Mouse (Mus musculus) CH12.LX (cell line): ENCODE results near the gene Fam120a. TPM values are rescaled to one million over a fixed set of nuclear protein-coding genes. Genes with fewer than 3 reads are reported as not detected.

Experiments used
- DNase-seq: peaks from one replicate; pipeline ENCODE4 v3.0.0-alpha.2; 2013; ENCODE audit errors: extremely low read depth
- H3K27ac ChIP-seq: 2 replicates; pipeline ENCODE4 v1.5.1; 2012; ENCODE audit warnings: low read depth, mild to moderate bottlenecking, control low read depth, moderate library complexity; ENCODE audit not compliant: insufficient read depth
- H3K27me3 ChIP-seq: replicated peaks from 2 replicates; pipeline ENCODE3; 2012; ENCODE audit warnings: inconsistent platforms
- H3K36me3 ChIP-seq, 2 experiments: replicated peaks in 1 of 2; 2 replicates each; pipeline versions ENCODE3 to v1.6.1; 2012; ENCODE audit warnings: inconsistent platforms in 1 of 2, low read length in 1 of 2, mild to moderate bottlenecking in 1 of 2, mixed read lengths in 1 of 2, moderate library complexity in 1 of 2; ENCODE audit not compliant: control insufficient read depth in 1 of 2, insufficient read depth in 1 of 2
- H3K4me1 ChIP-seq, 2 experiments: 2 replicates each; pipeline ENCODE4 v1.6.1; 2012; ENCODE audit warnings: inconsistent platforms in 1 of 2, moderate library complexity in 1 of 2; ENCODE audit not compliant: insufficient read depth in 2 of 2, control insufficient read depth in 1 of 2
- H3K4me2 ChIP-seq: 2 replicates; pipeline ENCODE4 v1.6.1; 2012; ENCODE audit warnings: low read depth, mild to moderate bottlenecking, control low read depth; ENCODE audit not compliant: poor library complexity, insufficient read depth, severe bottlenecking
- H3K4me3 ChIP-seq, 3 experiments: fragments of 150-350 bp in 1 of 3; sonication (generic) in 1 of 3; replicated peaks in 1 of 3; 2 replicates each; pipeline versions ENCODE3 to v1.5.1; 2011 to 2012; ENCODE audit warnings: low read depth in 2 of 3, low read length in 2 of 3, mild to moderate bottlenecking in 2 of 3, moderate library complexity in 2 of 3, control low read depth in 1 of 3, improper control_type of control experiment in 1 of 3, inconsistent platforms in 1 of 3, mixed read lengths in 1 of 3; ENCODE audit not compliant: poor library complexity in 1 of 3
- H3K79me2 ChIP-seq: replicated peaks from 2 replicates; pipeline ENCODE4 v1.6.1; 2012; ENCODE audit warnings: mild to moderate bottlenecking, moderate library complexity; ENCODE audit not compliant: control insufficient read depth, poor library complexity, insufficient read depth, severe bottlenecking; ENCODE audit errors: extremely low read depth
- H3K9ac ChIP-seq: 2 replicates; pipeline ENCODE4 v1.6.1; 2012; ENCODE audit warnings: low read depth, mild to moderate bottlenecking, control low read depth, moderate library complexity; ENCODE audit not compliant: insufficient read depth
- H3K9me3 ChIP-seq: replicated peaks from 2 replicates; pipeline ENCODE3; 2012; ENCODE audit warnings: low read length, inconsistent platforms, mixed read lengths
- BHLHE40 ChIP-seq: IDR thresholded peaks from 2 replicates; pipeline ENCODE4 v1.6.1; 2011; ENCODE audit warnings: mild to moderate bottlenecking, low read depth, low read length, improper control_type of control experiment
- E2F4 ChIP-seq: IDR thresholded peaks from 2 replicates; pipeline ENCODE4 v1.6.1; 2011; ENCODE audit warnings: low read depth, low read length, improper control_type of control experiment; ENCODE audit not compliant: insufficient replicate concordance
- ELF1 ChIP-seq: IDR thresholded peaks from 2 replicates; pipeline ENCODE4 v1.6.1; 2014; ENCODE audit warnings: low read depth, mild to moderate bottlenecking, inconsistent platforms, low read length, improper control_type of control experiment
- EP300 ChIP-seq: IDR thresholded peaks from 2 replicates; pipeline ENCODE4 v1.6.1; 2011; ENCODE audit warnings: low read length, improper control_type of control experiment
- ETS1 ChIP-seq: conservative IDR thresholded peaks from 2 replicates; pipeline ENCODE4 v1.6.1; 2012; ENCODE audit warnings: low read depth, mild to moderate bottlenecking, inconsistent platforms, low read length, improper control_type of control experiment, moderate library complexity
- GABPA ChIP-seq: IDR thresholded peaks from 2 replicates; pipeline ENCODE4 v1.6.1; 2012; ENCODE audit warnings: low read depth, low read length, improper control_type of control experiment, inconsistent platforms; ENCODE audit not compliant: insufficient replicate concordance
- IRF4 ChIP-seq: IDR thresholded peaks from 2 replicates; pipeline ENCODE4 v1.6.1; 2014; ENCODE audit warnings: low read depth, mild to moderate bottlenecking, inconsistent platforms, low read length, improper control_type of control experiment
- KAT2A ChIP-seq: IDR thresholded peaks from 2 replicates; pipeline ENCODE4 v1.6.1; 2012; ENCODE audit warnings: low read length, improper control_type of control experiment, inconsistent platforms; ENCODE audit not compliant: insufficient replicate concordance
- MAX ChIP-seq: IDR thresholded peaks from 2 replicates; pipeline ENCODE4 v1.6.1; 2011; ENCODE audit warnings: low read length, improper control_type of control experiment
- MAZ ChIP-seq: IDR thresholded peaks from 2 replicates; pipeline ENCODE4 v1.6.1; 2012; ENCODE audit warnings: low read depth, mild to moderate bottlenecking, inconsistent platforms, low read length, improper control_type of control experiment, moderate library complexity
- MEF2A ChIP-seq: IDR thresholded peaks from 2 replicates; pipeline ENCODE4 v1.6.1; 2014; ENCODE audit warnings: low read depth, mild to moderate bottlenecking, inconsistent platforms, low read length, improper control_type of control experiment, borderline replicate concordance
- MXI1 ChIP-seq: IDR thresholded peaks from 2 replicates; pipeline ENCODE4 v1.6.1; 2011; ENCODE audit warnings: mild to moderate bottlenecking, low read depth, low read length, improper control_type of control experiment
- MYC ChIP-seq: IDR thresholded peaks from 2 replicates; pipeline ENCODE4 v1.6.1; 2011; ENCODE audit warnings: low read depth, mild to moderate bottlenecking, improper control_type of control experiment, low read length
- NELFE ChIP-seq: IDR thresholded peaks from 2 replicates; pipeline ENCODE4 v1.6.1; 2011; ENCODE audit warnings: low read depth, low read length, improper control_type of control experiment
- POLR2A ChIP-seq: IDR thresholded peaks from 2 replicates; pipeline ENCODE4 v1.6.1; 2011; ENCODE audit warnings: low read depth, mild to moderate bottlenecking, improper control_type of control experiment, low read length
- POLR2AphosphoS2 ChIP-seq: IDR thresholded peaks from 2 replicates; pipeline ENCODE4 v1.6.1; 2011; ENCODE audit warnings: low read depth, low read length, improper control_type of control experiment
- TCF12 ChIP-seq: IDR thresholded peaks from 2 replicates; pipeline ENCODE4 v1.6.1; 2014; ENCODE audit warnings: low read depth, mild to moderate bottlenecking, inconsistent platforms, low read length, improper control_type of control experiment
- UBTF ChIP-seq: IDR thresholded peaks from 2 replicates; pipeline ENCODE4 v1.6.1; 2012; ENCODE audit warnings: low read depth, mild to moderate bottlenecking, inconsistent platforms, low read length, improper control_type of control experiment, moderate library complexity
- USF1 ChIP-seq: IDR thresholded peaks from 2 replicates; pipeline ENCODE4 v1.6.1; 2014; ENCODE audit warnings: low read depth, mild to moderate bottlenecking, inconsistent platforms, low read length, improper control_type of control experiment
- USF2 ChIP-seq: conservative IDR thresholded peaks from 2 replicates; pipeline ENCODE4 v1.6.1; 2011; ENCODE audit warnings: low read depth, low read length, improper control_type of control experiment
- ZNF384 ChIP-seq: IDR thresholded peaks from 2 replicates; pipeline ENCODE4 v1.6.1; 2012; ENCODE audit warnings: low read depth, low read length, improper control_type of control experiment, inconsistent platforms
- dilution Hi-C: fragments of 300-500 bp; cut with MboI; formaldehyde crosslinking; loops from 2 replicates; pipeline ENCODE4 v1.14.3; 2020; ENCODE audit warnings: low sequenced_read_pairs; ENCODE audit not compliant: extremely low pct_unique_long_range_greater_than_20kb, extremely low pct_ligation_motif_present
- in situ Hi-C: fragments of 300-500 bp; cut with MboI; formaldehyde crosslinking; loops from 3 replicates; pipeline ENCODE4 v1.14.3; 2019; ENCODE audit warnings: low sequenced_read_pairs, low pct_ligation_motif_present, low pct_unique_long_range_greater_than_20kb, mixed read lengths
- polyA plus RNA-seq: library from polyadenylated mRNA; unstranded; fragments of >175 nt; gene quantifications from 2 replicates; pipeline ENCODE4 v1.2.1, GENCODE M21; 2012; ENCODE audit warnings: low read depth; ENCODE audit not compliant: insufficient read length
- total RNA-seq, 2 experiments: library from RNA; depleted of rRNA; stranded (reverse); fragments of 300-350 nt in 1 of 2; fragments of >200 nt in 1 of 2; gene quantifications; 2 replicates each; pipeline ENCODE4 v1.2.3; 2012 to 2014

The Fam120a gene
- total and polyA plus RNA-seq, 3 experiments, result 70.0 to 122 (median 82.6) TPM

DNA sequence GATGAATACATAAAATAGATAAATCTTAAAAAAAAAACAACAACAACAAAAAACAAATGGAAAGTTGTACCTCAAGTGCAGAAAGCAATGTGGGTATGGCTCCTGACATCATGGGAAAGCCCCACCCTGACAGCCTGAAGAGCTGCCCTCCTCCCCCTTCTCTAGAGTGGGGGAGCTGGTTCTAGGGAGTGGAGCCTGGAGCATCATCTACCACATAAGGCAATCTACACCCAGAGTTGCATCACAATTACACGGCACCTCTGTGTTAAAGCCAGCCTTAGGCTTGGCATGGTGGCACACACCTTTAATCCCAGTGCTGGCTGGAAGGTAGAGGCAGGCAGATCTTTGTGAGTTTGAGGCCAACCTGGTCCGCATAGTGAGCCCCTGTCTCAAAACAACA, 6.9 kb upstream of the Fam120a start:
- Histone ChIP-seq H3K79me2 (no peaks in the 10 kb centered on the region), H3K9ac (peak overlapping the region; percentile 36; the same call in 1 of the 2 replicates), H3K4me3 (no peak overlapping the region), H3K27me3 (no peaks in the 10 kb centered on the region), H3K4me2 (0 out of 2 replicates have a peak overlapping the region, but pooled peaks have one; percentile 3), H3K4me1 (peaks cover 20 to 82% of the 10 kb centered on the region in 2 experiments), H3K36me3 (peaks cover 3 to 25% of the 10 kb centered on the region in 2 experiments), H3K27ac (no peak overlapping the region), H3K9me3 (no peaks in the 10 kb centered on the region)
- peak; percentile 72 for DNase-seq
- dilution Hi-C loops, result no loop called here
- TF ChIP-seq GABPA, result no peak
- no peak for TF ChIP-seq TCF12
- TF ChIP-seq USF2, result no peak
- TF ChIP-seq MEF2A, result 0 out of 2 replicates have a peak, but pooled peaks have one; percentile 16
- no peak for TF ChIP-seq KAT2A
- TF ChIP-seq POLR2AphosphoS2, result no peak
- TF ChIP-seq MXI1, result no peak
- no peak for TF ChIP-seq USF1
- no peak for TF ChIP-seq NELFE
- TF ChIP-seq EP300, result no peak
- no peak for TF ChIP-seq POLR2A
- TF ChIP-seq ZNF384, result no peak
- peak; percentile 57 for TF ChIP-seq ETS1
- TF ChIP-seq MYC, result no peak; the same call in 1 of the 2 replicates
- no peak for TF ChIP-seq MAZ
- no peak for TF ChIP-seq MAX
- TF ChIP-seq E2F4, result no peak
- in situ Hi-C loops, result no loop called here

DNA sequence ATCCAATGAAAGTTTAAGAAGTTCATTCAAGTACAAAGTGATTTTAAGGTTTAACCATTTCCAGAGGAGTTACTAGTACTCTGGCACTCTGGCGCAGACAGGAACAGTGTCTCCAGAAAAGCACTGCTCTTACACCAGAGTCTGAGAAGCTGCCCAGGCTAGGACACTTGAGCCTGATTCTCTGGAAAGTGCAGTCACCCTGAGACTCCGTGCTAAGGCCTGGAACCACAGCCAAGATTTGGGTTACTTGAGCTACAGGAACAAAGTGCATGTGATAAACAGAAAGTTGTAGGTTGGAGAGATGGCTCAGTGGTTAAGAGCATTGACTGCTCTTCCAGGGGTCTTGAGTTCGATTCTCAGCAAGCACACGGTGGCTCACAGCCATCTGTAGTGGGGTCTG, 6.4 kb upstream of the Fam120a start:
- Histone ChIP-seq H3K4me2 (no peak overlapping the region), H3K9ac (no peak overlapping the region), H3K27me3 (no peaks in the 10 kb centered on the region), H3K4me1 (peaks cover 20 to 85% of the 10 kb centered on the region in 2 experiments), H3K9me3 (no peaks in the 10 kb centered on the region), H3K4me3 (no peak overlapping the region), H3K36me3 (peaks cover 3 to 25% of the 10 kb centered on the region in 2 experiments), H3K27ac (no peak overlapping the region), H3K79me2 (0 out of 2 replicates have a peak, but pooled peaks cover 3% of the 10 kb centered on the region)
- TF ChIP-seq ZNF384, result 0 out of 2 replicates have a peak, but pooled peaks have one; percentile 12
- no peak for TF ChIP-seq UBTF
- no peak for TF ChIP-seq ELF1
- no peak for TF ChIP-seq IRF4
- TF ChIP-seq BHLHE40, result no peak
- TF ChIP-seq GABPA, result no peak
- DNase-seq, result no peak
- dilution Hi-C loops, result no loop called here
- in situ Hi-C loops, result no loop called here
